Mouse (Mus musculus): ENCODE measurements around the gene Sart1. TPM values are rescaled to one million over a fixed set of nuclear protein-coding genes. Genes with fewer than 3 reads are reported as not detected.

The Sart1 gene
- total RNA-seq, 1 experiment, result 111 TPM

- DNase-seq (ENCODE audit: low read depth, low spot score), result no peak
- Histone ChIP-seq H3K27ac (ENCODE audit: insufficient read depth, low read depth, low read length, poor library complexity, severe bottlenecking) (no peak overlapping the region), H3K36me3 (ENCODE audit: control insufficient read depth, insufficient read depth, low read length, poor library complexity, severe bottlenecking) (peaks cover 20% of the 10 kb centered on the region; the same call in 1 of the 2 replicates), H3K9ac (ENCODE audit: insufficient read depth, low read depth, low read length, poor library complexity, severe bottlenecking) (no peak overlapping the region), H3K9me3 (ENCODE audit: control insufficient read depth, insufficient read depth, low read depth, low read length) (no peaks in the 10 kb centered on the region), H3K4me3 (ENCODE audit: insufficient read depth in 1 of 2, low read depth in 1 of 2, low read length in 2 of 2, poor library complexity in 1 of 2, severe bottlenecking in 1 of 2) (no peak overlapping the region; a peak in 1 of 4 replicates), H3K4me1 (ENCODE audit: control insufficient read depth in 2 of 2, insufficient read depth in 2 of 2, low read length in 2 of 2, poor library complexity in 1 of 2) (peaks cover 6 to 14% of the 10 kb centered on the region in 2 experiments; a peak in 3 of 4 replicates)
- in situ Hi-C loops (cut with MboI; ENCODE audit: low sequenced_read_pairs in 2 of 2, unreplicated experiment in 2 of 2), result no loop called here
- TF ChIP-seq MAFK (IDR thresholded peaks at IDR 0.05; ENCODE audit: insufficient read depth, low read depth, low read length) (no peak), ZC3H11A (IDR thresholded peaks at IDR 0.05; ENCODE audit: borderline replicate concordance, low read depth, low read length) (no peak), ZNF384 (IDR thresholded peaks at IDR 0.05; ENCODE audit: low read depth, low read length) (no peak), CHD2 (IDR thresholded peaks at IDR 0.05; ENCODE audit: low read depth, low read length) (no peak), HCFC1 (IDR thresholded peaks at IDR 0.05; ENCODE audit: borderline replicate concordance, insufficient read depth, low read length) (no peak)
Observed at GRCm38 (mm10) chr19:5426640-5427290, 38.3 kb upstream of the Sart1 start.

GRCm38 (mm10) chr19:5425906-5426565 is 37.5 kb upstream of the Sart1 start:
- Histone ChIP-seq H3K9ac (ENCODE audit: insufficient read depth, low read depth, low read length, poor library complexity, severe bottlenecking) (peak overlapping the region; percentile 93), H3K4me3 (ENCODE audit: insufficient read depth in 1 of 2, low read depth in 1 of 2, low read length in 2 of 2, poor library complexity in 1 of 2, severe bottlenecking in 1 of 2) (peak overlapping the region; percentile 84 to 93), H3K4me1 (ENCODE audit: control insufficient read depth in 2 of 2, insufficient read depth in 2 of 2, low read length in 2 of 2, poor library complexity in 1 of 2) (peaks cover 6 to 14% of the 10 kb centered on the region in 2 experiments; a peak in 3 of 4 replicates), H3K36me3 (ENCODE audit: control insufficient read depth, insufficient read depth, low read length, poor library complexity, severe bottlenecking) (peaks cover 20% of the 10 kb centered on the region; the same call in 1 of the 2 replicates), H3K27ac (ENCODE audit: insufficient read depth, low read depth, low read length, poor library complexity, severe bottlenecking) (no peak overlapping the region), H3K9me3 (ENCODE audit: control insufficient read depth, insufficient read depth, low read depth, low read length) (no peaks in the 10 kb centered on the region)
- no peak for TF ChIP-seq ZC3H11A (IDR thresholded peaks at IDR 0.05; ENCODE audit: borderline replicate concordance, low read depth, low read length)
- no peak for TF ChIP-seq MAFK (IDR thresholded peaks at IDR 0.05; ENCODE audit: insufficient read depth, low read depth, low read length)
- TF ChIP-seq ZNF384 (IDR thresholded peaks at IDR 0.05; ENCODE audit: low read depth, low read length), result no peak
- in situ Hi-C loops (cut with MboI; ENCODE audit: low sequenced_read_pairs in 2 of 2, unreplicated experiment in 2 of 2), result no loop called here
- no peak for DNase-seq (ENCODE audit: low read depth, low spot score)

GRCm38 (mm10) chr19:5424782-5425741 is 36.6 kb upstream of the Sart1 start, which contains the start of the genes Drap1 and AI837181:
TSS of gene Drap1 (minus strand) at chr19:5424979.
TSS of gene AI837181 (plus strand) at chr19:5425144.
- peaks cover 20% of the 10 kb centered on the region; the same call in 1 of the 2 replicates for H3K36me3 ChIP-seq (ENCODE audit: control insufficient read depth, insufficient read depth, low read length, poor library complexity, severe bottlenecking)
- peaks cover 6 to 14% of the 10 kb centered on the region in 2 experiments; a peak in 3 of 4 replicates for H3K4me1 ChIP-seq (ENCODE audit: control insufficient read depth in 2 of 2, insufficient read depth in 2 of 2, low read length in 2 of 2, poor library complexity in 1 of 2)
- DNase-seq (ENCODE audit: low read depth, low spot score), result peak; percentile 94
- peak within 1 kb of the TSS; percentile 64 for H3K27ac ChIP-seq (ENCODE audit: insufficient read depth, low read depth, low read length, poor library complexity, severe bottlenecking)
- TF ChIP-seq ZC3H11A (IDR thresholded peaks at IDR 0.05; ENCODE audit: borderline replicate concordance, low read depth, low read length) (no peak), CHD2 (IDR thresholded peaks at IDR 0.05; ENCODE audit: low read depth, low read length) (no peak), MAFK (IDR thresholded peaks at IDR 0.05; ENCODE audit: insufficient read depth, low read depth, low read length) (no peak), HCFC1 (IDR thresholded peaks at IDR 0.05; ENCODE audit: borderline replicate concordance, insufficient read depth, low read length) (0 out of 2 replicates have a peak, but pooled peaks have one; percentile 13)
- peak within 1 kb of the TSS; percentile 93 for H3K9ac ChIP-seq (ENCODE audit: insufficient read depth, low read depth, low read length, poor library complexity, severe bottlenecking)
- in situ Hi-C loops (cut with MboI; ENCODE audit: low sequenced_read_pairs in 2 of 2, unreplicated experiment in 2 of 2), result no loop called here
- H3K9me3 ChIP-seq (ENCODE audit: control insufficient read depth, insufficient read depth, low read depth, low read length), result no peaks in the 10 kb centered on the region
- peak within 1 kb of the TSS; percentile 84 to 99 for H3K4me3 ChIP-seq (ENCODE audit: insufficient read depth in 1 of 2, low read depth in 1 of 2, low read length in 2 of 2, poor library complexity in 1 of 2, severe bottlenecking in 1 of 2)

- no peak for TF ChIP-seq ZC3H11A (IDR thresholded peaks at IDR 0.05; ENCODE audit: borderline replicate concordance, low read depth, low read length)
- TF ChIP-seq HCFC1 (IDR thresholded peaks at IDR 0.05; ENCODE audit: borderline replicate concordance, insufficient read depth, low read length), result no peak
- no peak for TF ChIP-seq MAFK (IDR thresholded peaks at IDR 0.05; ENCODE audit: insufficient read depth, low read depth, low read length)
- no peak for TF ChIP-seq ZNF384 (IDR thresholded peaks at IDR 0.05; ENCODE audit: low read depth, low read length)
- TF ChIP-seq CHD2 (IDR thresholded peaks at IDR 0.05; ENCODE audit: low read depth, low read length), result no peak
- Histone ChIP-seq H3K4me1 (ENCODE audit: control insufficient read depth in 2 of 2, insufficient read depth in 2 of 2, low read length in 2 of 2, poor library complexity in 1 of 2) (peaks cover 6 to 14% of the 10 kb centered on the region in 2 experiments; a peak in 3 of 4 replicates), H3K4me3 (ENCODE audit: insufficient read depth in 1 of 2, low read depth in 1 of 2, low read length in 2 of 2, poor library complexity in 1 of 2, severe bottlenecking in 1 of 2) (peak overlapping the region; percentile 77 to 99), H3K27ac (ENCODE audit: insufficient read depth, low read depth, low read length, poor library complexity, severe bottlenecking) (peak overlapping the region; percentile 64), H3K9me3 (ENCODE audit: control insufficient read depth, insufficient read depth, low read depth, low read length) (no peaks in the 10 kb centered on the region), H3K36me3 (ENCODE audit: control insufficient read depth, insufficient read depth, low read length, poor library complexity, severe bottlenecking) (peaks cover 22% of the 10 kb centered on the region; the same call in 1 of the 2 replicates), H3K9ac (ENCODE audit: insufficient read depth, low read depth, low read length, poor library complexity, severe bottlenecking) (peak overlapping the region; percentile 85)
- in situ Hi-C loops (cut with MboI; ENCODE audit: low sequenced_read_pairs in 2 of 2, unreplicated experiment in 2 of 2), result no loop called here
- DNase-seq (ENCODE audit: low read depth, low spot score), result no peak
Observed at GRCm38 (mm10) chr19:5424092-5424781, 35.7 kb upstream of the Sart1 start.

All from ES-E14 (cell line).